Comparison of ENCODE assay signal across 10 mouse cellular contexts in the genomic region with DNA sequence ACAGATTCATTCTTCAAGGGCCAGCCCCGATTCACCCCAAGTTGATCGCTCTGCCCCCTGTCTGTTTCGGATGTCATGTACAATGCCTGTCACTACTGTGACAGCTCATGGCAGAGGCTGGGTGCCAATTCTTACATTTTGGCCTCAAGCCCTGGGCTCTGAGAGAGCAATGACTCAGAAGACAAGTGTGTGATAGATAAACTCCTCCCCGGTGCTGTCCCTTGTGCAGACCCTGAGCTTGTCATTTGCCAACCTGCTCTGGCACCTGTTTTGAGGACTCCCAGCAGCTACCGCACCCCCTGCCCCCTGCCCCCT.
DNase-seq lines count a peak whose midpoint lies in the region; ATAC-seq and TF ChIP-seq lines count a peak whose summit lies in the region.
"Had no signal": no experiment of that assay in that cellular context is flagged by ENCODE, and none has a peak within 500 bp of the region (broad histone marks: within the 10 kb centered on the region; RNA-seq: fewer than 3 reads in every experiment).

No protein-coding gene starts in this region.

- TF ChIP-seq CTCF in lung, embryonic 14.5 days (IDR thresholded peaks at IDR 0.05; ENCODE audit: low read depth) = no peak
- no peak for TF ChIP-seq CTCF in cerebellum, adult 2 months (IDR thresholded peaks at IDR 0.05; ENCODE audit: borderline replicate concordance, insufficient read depth, low read depth, low read length)
- TF ChIP-seq CTCF in lung, postnatal 0 days (IDR thresholded peaks at IDR 0.05) = no peak

- H3K36me3 ChIP-seq in lung, embryonic 14.5 days (ENCODE audit: insufficient read depth) = no peaks in the 10 kb centered on the region
- no peaks in the 10 kb centered on the region for H3K36me3 ChIP-seq in lung, postnatal 0 days (ENCODE audit: insufficient read depth, low read length)
- H3K36me3 ChIP-seq: heart, embryonic 12.5 days had no signal

- WGBS in lung, embryonic 14.5 days = 51% methylated on average over 5 of the region's 5 CpGs
- WGBS in cerebellum, adult 2 months = 20% methylated on average over 5 of the region's 5 CpGs
- WGBS in lung, postnatal 0 days = 31% methylated on average over 5 of the region's 5 CpGs

- no peak overlapping the region for H3K9ac ChIP-seq in lung, embryonic 14.5 days
- no peak overlapping the region for H3K9ac ChIP-seq in lung, postnatal 0 days (replicated peaks; ENCODE audit: low read depth)
- H3K9ac ChIP-seq: heart, embryonic 12.5 days had no signal

- H3K27me3 ChIP-seq in lung, embryonic 14.5 days (ENCODE audit: insufficient read depth, low read length) = no peaks in the 10 kb centered on the region
- H3K27me3 ChIP-seq in cerebellum, adult 2 months (ENCODE audit: control insufficient read depth, insufficient read depth, low read length) = no peaks in the 10 kb centered on the region
- no peaks in the 10 kb centered on the region for H3K27me3 ChIP-seq in lung, postnatal 0 days (replicated peaks; ENCODE audit: insufficient read depth, low read length)
- H3K27me3 ChIP-seq: megakaryocyte, embryonic 14.5 days had no signal

- ATAC-seq in lung, embryonic 14.5 days (ENCODE audit: insufficient read depth) = no peak
- ATAC-seq in lung, postnatal 0 days = no peak
- ATAC-seq: intestine, embryonic 16.5 days had no signal

- no peak overlapping the region for H3K27ac ChIP-seq in lung, embryonic 14.5 days (ENCODE audit: low read depth)
- H3K27ac ChIP-seq in cerebellum, adult 2 months (ENCODE audit: insufficient read depth, low read length) = no peak overlapping the region
- no peak overlapping the region for H3K27ac ChIP-seq in lung, postnatal 0 days (ENCODE audit: low read length)

- TF ChIP-seq POLR2A in cerebellum, adult 2 months (IDR thresholded peaks at IDR 0.05; ENCODE audit: borderline replicate concordance, insufficient read depth, low read length) = no peak

- no peak overlapping the region for H3K4me2 ChIP-seq in lung, embryonic 14.5 days
- no peak overlapping the region for H3K4me2 ChIP-seq in lung, postnatal 0 days (replicated peaks; ENCODE audit: low read depth, low read length)
- H3K4me2 ChIP-seq: heart, embryonic 12.5 days had no signal

- no peak overlapping the region for H3K4me3 ChIP-seq in lung, embryonic 14.5 days (ENCODE audit: low read depth, low read length)
- H3K4me3 ChIP-seq in cerebellum, adult 2 months (replicated peaks; ENCODE audit: insufficient read depth, low read depth, low read length) = no peak overlapping the region
- H3K4me3 ChIP-seq in lung, postnatal 0 days (ENCODE audit: low read depth, low read length) = no peak overlapping the region
- H3K4me3 ChIP-seq: heart, embryonic 12.5 days; megakaryocyte, embryonic 14.5 days had no signal

- no peak for TF ChIP-seq EP300 in lung, postnatal 0 days (IDR thresholded peaks at IDR 0.05)

- DNase-seq in lung, embryonic 14.5 days = peak; percentile 13
- DNase-seq in lung, postnatal 14 days = no peak
- peak; percentile 82 for DNase-seq in adrenal gland, adult 2 months
- DNase-seq in cerebellum, adult 2 months = peak; percentile 44 to 60
- DNase-seq in layer of hippocampus, adult 9-11 months = peak; percentile 58
- no peak for DNase-seq in lung, postnatal 0 days (ENCODE audit: low spot score)
- DNase-seq in spleen, postnatal 4 days (ENCODE audit: low spot score in 2 of 2) = no peak

- no peaks in the 10 kb centered on the region for H3K4me1 ChIP-seq in lung, embryonic 14.5 days (ENCODE audit: insufficient read depth)
- H3K4me1 ChIP-seq in cerebellum, adult 2 months (ENCODE audit: control insufficient read depth, insufficient read depth, low read length) = no peaks in the 10 kb centered on the region
- H3K4me1 ChIP-seq in lung, postnatal 0 days (ENCODE audit: insufficient read depth, low read depth, low read length) = no peaks in the 10 kb centered on the region
- H3K4me1 ChIP-seq: heart, embryonic 12.5 days; megakaryocyte, embryonic 14.5 days had no signal

- no peaks in the 10 kb centered on the region for H3K9me3 ChIP-seq in lung, embryonic 14.5 days (ENCODE audit: low read depth, low read length)
- no peaks in the 10 kb centered on the region for H3K9me3 ChIP-seq in lung, postnatal 0 days (ENCODE audit: low read length)
- H3K9me3 ChIP-seq: heart, embryonic 12.5 days had no signal

Comparison
In these comparisons a context has a peak if more than half of its experiments do, and no peak if none do; other contexts are left out.
1. DNase-seq: peak in lung, embryonic 14.5 days (single experiment), adrenal gland, adult 2 months (single experiment), cerebellum, adult 2 months (2 of 2) and layer of hippocampus, adult 9-11 months (single experiment); none in lung, postnatal 14 days (single experiment), lung, postnatal 0 days (single experiment) and spleen, postnatal 4 days (0 of 2).